Mouse (Mus musculus): ENCODE measurements around the gene Pvalb. TPM values are rescaled to one million over a fixed set of nuclear protein-coding genes. Genes with fewer than 3 reads are reported as not detected.

Gene Pvalb
- total RNA-seq, 1 experiment: not detected

DNA sequence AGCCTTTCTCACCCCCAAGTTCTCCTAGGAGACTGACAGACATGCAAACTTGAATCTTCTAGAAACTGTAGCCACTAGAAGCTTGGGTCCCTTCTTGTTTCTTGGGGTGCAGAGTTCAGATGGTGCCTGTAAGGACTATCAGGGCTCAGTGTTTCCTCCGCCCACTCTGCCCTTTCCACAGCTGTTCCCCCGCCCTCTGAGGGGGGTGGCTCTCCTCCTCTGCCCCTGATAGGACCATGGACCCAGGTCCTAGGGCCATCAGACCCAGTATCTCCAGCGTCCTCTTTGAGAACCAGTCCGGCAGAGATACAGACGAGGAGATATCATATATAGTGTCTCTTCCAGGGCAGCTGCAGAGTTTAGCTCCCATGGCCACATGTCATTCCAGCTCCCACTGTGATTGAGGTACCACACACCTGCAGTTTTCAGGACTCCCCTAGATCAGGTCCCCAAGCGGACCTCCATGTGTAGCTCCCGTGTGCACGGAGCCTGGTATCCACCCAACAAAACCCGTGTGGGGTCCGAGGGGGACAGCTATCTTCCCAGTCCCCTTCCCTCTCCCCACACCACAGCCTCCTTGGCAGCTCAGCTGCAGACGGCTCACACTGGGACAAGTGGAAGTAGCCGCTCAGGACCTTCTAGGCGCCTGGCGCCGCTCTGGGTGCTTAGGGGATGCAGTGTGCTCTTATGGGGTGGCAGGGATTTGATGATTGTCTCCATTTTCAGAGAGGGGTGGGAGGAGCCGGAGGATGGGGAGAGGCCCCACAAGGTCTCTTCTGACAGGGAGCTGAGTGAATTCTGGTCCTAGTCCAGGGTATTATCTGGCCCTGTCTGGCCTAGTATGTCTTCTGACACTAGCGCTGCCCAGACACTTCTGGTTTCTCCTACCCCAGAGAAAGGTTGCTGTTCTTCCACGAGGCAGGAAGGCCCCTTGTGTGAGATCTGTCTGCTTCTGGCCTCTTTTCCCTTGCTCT is 40.2 kb upstream of the Pvalb start:
- no peak for DNase-seq (ENCODE audit: low read depth, low spot score)
- TF ChIP-seq HCFC1 (IDR thresholded peaks at IDR 0.05; ENCODE audit: borderline replicate concordance, insufficient read depth, low read length) (no peak), CHD2 (IDR thresholded peaks at IDR 0.05; ENCODE audit: low read depth, low read length) (no peak), MAFK (IDR thresholded peaks at IDR 0.05; ENCODE audit: insufficient read depth, low read depth, low read length) (no peak), ZNF384 (IDR thresholded peaks at IDR 0.05; ENCODE audit: low read depth, low read length) (no peak), ZC3H11A (IDR thresholded peaks at IDR 0.05; ENCODE audit: borderline replicate concordance, low read depth, low read length) (no peak)
- no peaks in the 10 kb centered on the region for H3K36me3 ChIP-seq (ENCODE audit: control insufficient read depth, insufficient read depth, low read length, poor library complexity, severe bottlenecking)
- H3K9me3 ChIP-seq (ENCODE audit: control insufficient read depth, insufficient read depth, low read depth, low read length): no peaks in the 10 kb centered on the region
- H3K4me3 ChIP-seq (ENCODE audit: insufficient read depth in 1 of 2, low read depth in 1 of 2, low read length in 2 of 2, poor library complexity in 1 of 2, severe bottlenecking in 1 of 2): no peak overlapping the region
- H3K27ac ChIP-seq (ENCODE audit: insufficient read depth, low read depth, low read length, poor library complexity, severe bottlenecking): no peak overlapping the region
- H3K4me1 ChIP-seq (ENCODE audit: control insufficient read depth in 2 of 2, insufficient read depth in 2 of 2, low read length in 2 of 2, poor library complexity in 1 of 2): no peaks in the 10 kb centered on the region
- no peak overlapping the region for H3K9ac ChIP-seq (ENCODE audit: insufficient read depth, low read depth, low read length, poor library complexity, severe bottlenecking)
- in situ Hi-C loops (cut with MboI; ENCODE audit: low sequenced_read_pairs in 2 of 2, unreplicated experiment in 2 of 2): no loop called here

DNA sequence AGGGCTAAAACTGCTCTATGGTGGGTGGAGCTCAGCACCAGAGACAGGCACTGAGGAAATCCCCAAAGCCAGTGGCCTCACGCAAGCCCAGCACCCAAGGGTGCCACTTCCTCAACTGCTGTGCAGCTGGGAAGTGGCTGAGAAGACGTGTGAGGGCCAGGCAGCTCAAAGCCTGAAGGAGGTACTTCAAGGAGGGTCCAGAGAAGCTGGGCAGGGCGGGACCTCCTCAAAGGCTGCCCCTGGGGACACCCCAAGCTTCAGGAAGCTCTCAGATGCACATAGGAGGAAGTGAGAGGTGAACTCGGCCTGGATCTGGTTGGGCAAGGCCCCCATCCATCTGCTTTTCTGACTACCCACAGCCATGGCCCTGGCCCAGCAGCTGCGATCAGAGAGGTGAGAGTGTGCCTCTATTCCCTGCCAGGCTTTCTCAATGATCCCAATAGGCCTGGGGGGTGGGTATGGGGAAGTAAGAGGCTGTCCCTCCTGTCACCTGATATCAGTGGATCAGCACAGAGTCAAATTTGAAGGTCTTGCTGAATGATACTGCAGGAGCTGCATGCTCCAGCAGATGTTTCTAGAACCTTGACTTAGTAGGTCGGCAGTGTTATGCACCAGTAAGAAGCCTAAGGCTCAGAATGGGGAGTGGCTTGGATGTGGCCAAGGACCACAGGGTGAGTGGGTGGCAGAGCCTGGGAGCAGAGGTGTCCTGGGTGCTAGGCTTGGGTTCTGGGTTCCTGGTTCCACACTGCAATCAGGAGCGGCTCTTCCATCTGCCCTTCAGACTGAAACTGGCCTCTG is 38.7 kb upstream of the Pvalb start, which contains the start of gene Ncf4:
Gene Ncf4 (plus strand): TSS at position 107 of the 798 bp plus-strand sequence.
- no peaks in the 10 kb centered on the region for H3K4me1 ChIP-seq (ENCODE audit: control insufficient read depth in 2 of 2, insufficient read depth in 2 of 2, low read length in 2 of 2, poor library complexity in 1 of 2)
- H3K9me3 ChIP-seq (ENCODE audit: control insufficient read depth, insufficient read depth, low read depth, low read length): no peaks in the 10 kb centered on the region
- TF ChIP-seq ZNF384 (IDR thresholded peaks at IDR 0.05; ENCODE audit: low read depth, low read length): no peak
- no peak for TF ChIP-seq HCFC1 (IDR thresholded peaks at IDR 0.05; ENCODE audit: borderline replicate concordance, insufficient read depth, low read length)
- no peak for TF ChIP-seq CHD2 (IDR thresholded peaks at IDR 0.05; ENCODE audit: low read depth, low read length)
- no peak for TF ChIP-seq MAFK (IDR thresholded peaks at IDR 0.05; ENCODE audit: insufficient read depth, low read depth, low read length)
- no peak for TF ChIP-seq ZC3H11A (IDR thresholded peaks at IDR 0.05; ENCODE audit: borderline replicate concordance, low read depth, low read length)
- no peak within 1 kb of the TSS for H3K9ac ChIP-seq (ENCODE audit: insufficient read depth, low read depth, low read length, poor library complexity, severe bottlenecking)
- DNase-seq (ENCODE audit: low read depth, low spot score): no peak
- no peak within 1 kb of the TSS for H3K27ac ChIP-seq (ENCODE audit: insufficient read depth, low read depth, low read length, poor library complexity, severe bottlenecking)
- in situ Hi-C loops (cut with MboI; ENCODE audit: low sequenced_read_pairs in 2 of 2, unreplicated experiment in 2 of 2): no loop called here
- H3K36me3 ChIP-seq (ENCODE audit: control insufficient read depth, insufficient read depth, low read length, poor library complexity, severe bottlenecking): no peaks in the 10 kb centered on the region
- H3K4me3 ChIP-seq (ENCODE audit: insufficient read depth in 1 of 2, low read depth in 1 of 2, low read length in 2 of 2, poor library complexity in 1 of 2, severe bottlenecking in 1 of 2): no peak within 1 kb of the TSS

DNA sequence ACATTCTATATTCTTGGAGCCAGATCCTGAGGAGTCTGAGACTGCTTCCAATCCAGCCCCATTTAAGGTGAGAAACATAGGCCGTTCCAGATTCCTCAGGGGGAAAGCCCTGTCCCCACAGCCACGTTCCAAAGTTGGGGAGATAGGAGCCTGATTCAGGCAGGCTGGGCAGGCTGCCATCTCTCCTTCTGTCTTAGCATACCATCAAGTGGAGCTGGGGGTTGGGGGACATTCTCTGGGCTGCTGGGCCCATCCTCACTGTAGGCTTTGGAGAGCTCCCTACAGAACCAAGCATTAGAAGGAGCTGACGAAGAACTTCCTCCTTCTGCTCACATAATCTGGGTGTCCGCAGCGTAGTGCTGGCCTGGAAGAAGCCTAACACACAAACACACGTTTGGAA is 37.6 kb upstream of the Pvalb start:
- DNase-seq (ENCODE audit: low read depth, low spot score): no peak
- no peaks in the 10 kb centered on the region for H3K4me1 ChIP-seq (ENCODE audit: control insufficient read depth in 2 of 2, insufficient read depth in 2 of 2, low read length in 2 of 2, poor library complexity in 1 of 2)
- TF ChIP-seq CHD2 (IDR thresholded peaks at IDR 0.05; ENCODE audit: low read depth, low read length): no peak
- no peak for TF ChIP-seq MAFK (IDR thresholded peaks at IDR 0.05; ENCODE audit: insufficient read depth, low read depth, low read length)
- TF ChIP-seq HCFC1 (IDR thresholded peaks at IDR 0.05; ENCODE audit: borderline replicate concordance, insufficient read depth, low read length): no peak
- TF ChIP-seq ZNF384 (IDR thresholded peaks at IDR 0.05; ENCODE audit: low read depth, low read length): no peak
- TF ChIP-seq ZC3H11A (IDR thresholded peaks at IDR 0.05; ENCODE audit: borderline replicate concordance, low read depth, low read length): no peak
- no peak overlapping the region for H3K4me3 ChIP-seq (ENCODE audit: insufficient read depth in 1 of 2, low read depth in 1 of 2, low read length in 2 of 2, poor library complexity in 1 of 2, severe bottlenecking in 1 of 2)
- H3K36me3 ChIP-seq (ENCODE audit: control insufficient read depth, insufficient read depth, low read length, poor library complexity, severe bottlenecking): no peaks in the 10 kb centered on the region
- no peak overlapping the region for H3K9ac ChIP-seq (ENCODE audit: insufficient read depth, low read depth, low read length, poor library complexity, severe bottlenecking)
- in situ Hi-C loops (cut with MboI; ENCODE audit: low sequenced_read_pairs in 2 of 2, unreplicated experiment in 2 of 2): no loop called here
- H3K9me3 ChIP-seq (ENCODE audit: control insufficient read depth, insufficient read depth, low read depth, low read length): no peaks in the 10 kb centered on the region
- H3K27ac ChIP-seq (ENCODE audit: insufficient read depth, low read depth, low read length, poor library complexity, severe bottlenecking): no peak overlapping the region

DNA sequence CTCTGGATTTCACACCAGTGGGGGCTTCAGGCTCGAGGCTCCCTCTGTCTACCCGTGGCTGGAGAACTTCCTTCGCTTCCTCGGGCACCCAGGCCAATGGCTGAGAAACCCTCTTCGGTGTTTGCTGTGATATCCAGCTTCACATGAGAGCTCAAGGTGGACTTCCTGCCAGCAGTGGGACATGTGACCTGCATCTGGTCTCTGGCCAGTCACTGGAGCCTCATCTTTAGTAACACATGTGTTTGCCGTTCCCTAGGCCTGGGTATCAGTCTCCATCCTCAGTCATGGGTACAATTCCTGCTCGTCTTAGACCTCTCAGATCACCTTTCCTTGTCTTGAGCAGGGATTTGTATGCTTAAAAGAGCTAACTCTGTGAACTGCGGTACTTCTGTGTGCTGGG is 36.9 kb upstream of the Pvalb start:
- TF ChIP-seq MAFK (IDR thresholded peaks at IDR 0.05; ENCODE audit: insufficient read depth, low read depth, low read length): no peak
- no peak for TF ChIP-seq CHD2 (IDR thresholded peaks at IDR 0.05; ENCODE audit: low read depth, low read length)
- no peak for TF ChIP-seq HCFC1 (IDR thresholded peaks at IDR 0.05; ENCODE audit: borderline replicate concordance, insufficient read depth, low read length)
- no peak for TF ChIP-seq ZC3H11A (IDR thresholded peaks at IDR 0.05; ENCODE audit: borderline replicate concordance, low read depth, low read length)
- no peak for TF ChIP-seq ZNF384 (IDR thresholded peaks at IDR 0.05; ENCODE audit: low read depth, low read length)
- Histone ChIP-seq H3K4me1 (ENCODE audit: control insufficient read depth in 2 of 2, insufficient read depth in 2 of 2, low read length in 2 of 2, poor library complexity in 1 of 2) (no peaks in the 10 kb centered on the region), H3K27ac (ENCODE audit: insufficient read depth, low read depth, low read length, poor library complexity, severe bottlenecking) (no peak overlapping the region), H3K4me3 (ENCODE audit: insufficient read depth in 1 of 2, low read depth in 1 of 2, low read length in 2 of 2, poor library complexity in 1 of 2, severe bottlenecking in 1 of 2) (no peak overlapping the region), H3K9me3 (ENCODE audit: control insufficient read depth, insufficient read depth, low read depth, low read length) (no peaks in the 10 kb centered on the region), H3K9ac (ENCODE audit: insufficient read depth, low read depth, low read length, poor library complexity, severe bottlenecking) (no peak overlapping the region), H3K36me3 (ENCODE audit: control insufficient read depth, insufficient read depth, low read length, poor library complexity, severe bottlenecking) (no peaks in the 10 kb centered on the region)
- in situ Hi-C loops (cut with MboI; ENCODE audit: low sequenced_read_pairs in 2 of 2, unreplicated experiment in 2 of 2): no loop called here
- DNase-seq (ENCODE audit: low read depth, low spot score): no peak

Data from ES-E14 (cell line).